Mouse (Mus musculus): Measurements from ENCODE around the gene Zfp207.
A peak's percentile ranks its signal among the peaks of the same experiment; 100 is the strongest.
"Not testable (repeated sequence)": the region's sequence is repeated elsewhere in the genome, so short reads cannot be mapped to it uniquely, and the experiment has no call there.

Zfp207 gene

GRCm38 (mm10) chr11:80410377-80410776 is 27.3 kb downstream of the Zfp207 start:
- no peak for DNase-seq (ENCODE audit: low spot score)

GRCm38 (mm10) chr11:80417085-80417484 is 34.0 kb downstream of the Zfp207 start:
- DNase-seq (ENCODE audit: low spot score), result no peak

- no peak for DNase-seq (ENCODE audit: low spot score)
Observed at GRCm38 (mm10) chr11:80419743-80420142, 36.7 kb downstream of the Zfp207 start.

GRCm38 (mm10) chr11:80420202-80420984 is 37.3 kb downstream of the Zfp207 start:
- no peak for DNase-seq (ENCODE audit: low spot score)

- no peak for DNase-seq (ENCODE audit: low spot score)
Observed at GRCm38 (mm10) chr11:80421421-80422047, 38.5 kb downstream of the Zfp207 start.

GRCm38 (mm10) chr11:80424691-80425090 is 41.6 kb downstream of the Zfp207 start:
- no peak for DNase-seq (ENCODE audit: low spot score)

GRCm38 (mm10) chr11:80425247-80425778 is 42.2 kb downstream of the Zfp207 start:
- no peak for DNase-seq (ENCODE audit: low spot score)

- DNase-seq (ENCODE audit: low spot score), result not testable (repeated sequence)
Observed at GRCm38 (mm10) chr11:80426029-80426813, 43.1 kb downstream of the Zfp207 start.

- DNase-seq (ENCODE audit: low spot score), result peak; percentile 96
Observed at GRCm38 (mm10) chr11:80428381-80429008, 45.4 kb downstream of the Zfp207 start, which contains the start of gene Psmd11. Psmd11 (plus strand) TSS chr11:80428615.

GRCm38 (mm10) chr11:80429009-80429475 is 46.0 kb downstream of the Zfp207 start:
- peak; percentile 25 for DNase-seq (ENCODE audit: low spot score)

- DNase-seq (ENCODE audit: low spot score), result no peak
Observed at GRCm38 (mm10) chr11:80429500-80430166, 46.6 kb downstream of the Zfp207 start.

- DNase-seq (ENCODE audit: low spot score), result no peak
Observed at GRCm38 (mm10) chr11:80430366-80430910, 47.4 kb downstream of the Zfp207 start.

GRCm38 (mm10) chr11:80446916-80447315 is 63.8 kb downstream of the Zfp207 start:
- DNase-seq (ENCODE audit: low spot score), result no peak

GRCm38 (mm10) chr11:80449859-80450258 is 66.8 kb downstream of the Zfp207 start:
- DNase-seq (ENCODE audit: low spot score), result no peak

- no peak for DNase-seq (ENCODE audit: low spot score)
Observed at GRCm38 (mm10) chr11:80452242-80452641, 69.2 kb downstream of the Zfp207 start.

GRCm38 (mm10) chr11:80453198-80453597 is 70.1 kb downstream of the Zfp207 start:
- no peak for DNase-seq (ENCODE audit: low spot score)

All from lung, postnatal 25 days (tissue).